Mouse (Mus musculus) monocyte, adult 5-6 weeks (primary cell): ENCODE measurements around the gene Ndp. TPM values are rescaled to one million over a fixed set of nuclear protein-coding genes. Genes with fewer than 3 reads are reported as not detected.

ENCODE experiments used
- total RNA-seq: library from RNA; stranded (forward); fragments of 200-1000, 200-491, 200-594 nt; gene quantifications from 3 replicates; pipeline ENCODE4 v1.2.3, GENCODE M21; 2017

The Ndp gene
- total RNA-seq, 1 experiment from 2014 or later: not detected

Other genes starting within 250 kb of the Ndp start
- gene Maob, start 94.4 kb downstream of the Ndp start, total RNA-seq: 0.38 TPM in 1 of 3 replicates, not detected in the others